Mouse (Mus musculus) layer of hippocampus, adult 6 months (tissue): ENCODE results near the gene Cebpe. TPM values are rescaled to one million over a fixed set of nuclear protein-coding genes. Genes with fewer than 3 reads are reported as not detected.

Experiments used
- long read RNA-seq, 2 experiments: library from polyadenylated mRNA; unstranded; transcript quantifications; one replicate each; pipeline ENCODE4 v2.0.0; 2019 to 2020
- polyA plus RNA-seq: library from polyadenylated mRNA; unstranded; fragments of <200 nt; fragmentation: Nextera tagmentation; gene quantifications from 2 replicates; pipeline ENCODE4 v1.2.3, GENCODE M21; 2021

Gene Cebpe
- not detected in 2 replicates for polyA plus RNA-seq
- long read RNA-seq, experiment 1: 0 reads
- long read RNA-seq, experiment 2: 0 reads

DNA sequence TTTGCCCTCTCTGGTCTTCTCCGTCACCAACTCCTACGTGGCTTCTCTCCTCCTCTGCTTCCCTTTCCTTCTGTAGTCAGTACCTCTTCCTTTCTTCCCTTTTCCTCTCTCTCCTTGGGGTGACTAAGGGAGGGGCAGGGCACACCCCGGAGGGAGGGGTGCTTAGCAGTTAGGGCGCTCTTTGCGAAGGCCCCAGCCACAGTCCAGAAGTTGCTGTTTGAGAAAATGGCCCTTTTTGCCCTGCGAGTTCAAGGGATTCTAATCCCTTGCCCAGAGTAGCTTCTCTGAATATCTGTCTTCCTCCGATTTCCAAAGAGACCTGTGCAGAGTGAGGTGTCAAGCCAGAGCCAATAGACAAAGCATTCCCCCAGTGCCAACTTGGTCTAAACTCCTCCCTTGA is at the start of gene Cebpe:
TSS of gene Cebpe (minus strand) at position 101 of the 400 bp plus-strand sequence.

DNA sequence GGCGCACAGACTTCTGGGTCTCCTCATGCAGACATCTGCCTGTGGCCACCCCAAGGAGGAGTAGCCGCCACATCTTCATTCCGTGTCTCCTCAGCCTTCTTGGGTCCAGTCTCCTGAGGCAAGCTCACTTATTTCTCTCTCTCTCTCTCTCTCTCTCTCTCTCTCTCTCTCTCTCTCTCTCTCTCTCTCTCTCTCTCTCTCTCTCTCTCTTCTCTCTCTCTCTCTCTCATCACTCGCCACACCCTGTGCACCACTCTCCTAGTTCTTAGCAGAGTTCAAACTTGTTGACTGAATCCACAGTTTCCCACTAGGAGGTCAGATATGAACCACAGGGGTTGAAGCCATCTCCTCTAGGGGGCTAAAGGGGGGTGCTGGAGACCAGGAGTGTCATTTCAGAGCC is 13.2 kb downstream of the Cebpe start, which contains the start of gene Gm29776:
TSS of gene Gm29776 (minus strand) at position 101 of the 400 bp plus-strand sequence.

DNA sequence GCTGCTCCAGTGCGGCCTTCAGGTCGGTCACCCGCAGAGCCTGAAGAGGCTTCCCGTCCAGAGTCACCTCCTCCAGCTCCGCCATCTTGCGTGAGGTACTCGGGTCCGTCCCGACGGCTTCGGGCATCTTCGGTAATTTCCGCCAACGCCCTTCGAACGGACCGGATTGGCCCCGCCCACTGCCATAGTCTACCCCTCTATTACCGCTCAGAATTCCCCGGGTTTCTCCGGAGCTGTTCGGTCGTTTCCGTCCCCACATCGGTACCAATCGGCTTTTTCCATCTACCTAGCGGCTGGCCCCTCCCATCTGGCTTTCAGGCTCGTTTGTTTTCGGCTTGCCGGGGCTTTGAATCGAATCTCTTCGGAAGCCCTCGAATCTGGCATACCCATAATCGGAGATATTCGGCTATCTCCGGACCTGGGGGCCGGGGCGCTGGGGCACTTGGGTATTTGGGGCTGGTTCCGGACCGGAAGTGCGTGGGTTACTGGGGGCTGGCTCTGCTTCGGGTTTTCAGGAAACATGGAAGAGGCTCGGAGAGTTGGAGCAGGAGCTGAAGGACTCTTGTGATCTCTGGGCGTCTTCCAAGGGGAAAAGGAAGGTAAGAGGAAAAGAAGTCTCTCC is 25.3 kb downstream of the Cebpe start, which contains the start of gene Acin1:
TSS of gene Acin1 (minus strand) at position 410 of the 622 bp plus-strand sequence.

DNA sequence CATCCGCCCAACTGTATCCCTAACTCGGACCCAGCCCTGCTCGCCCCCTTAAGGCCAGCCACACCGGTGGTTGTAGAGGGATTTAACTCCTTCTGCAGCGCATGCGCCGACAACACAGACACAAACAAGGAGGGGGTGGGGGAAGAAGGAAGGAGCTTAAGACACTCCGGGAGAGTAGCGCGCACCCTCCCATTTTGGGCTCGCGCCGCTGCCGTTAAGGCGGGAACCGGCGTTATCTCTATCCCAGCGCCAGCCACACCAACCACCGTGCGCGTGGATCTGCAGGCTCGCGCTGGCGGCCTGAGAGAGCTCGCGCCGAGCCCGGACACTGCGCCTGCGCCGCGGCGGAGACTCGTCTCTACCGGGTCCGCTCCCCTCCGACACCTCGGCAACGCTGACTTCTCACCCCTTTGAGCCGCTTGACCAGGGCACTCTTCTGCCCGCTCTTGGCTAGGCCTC is 25.9 kb downstream of the Cebpe start, which contains the start of gene 1700123O20Rik:
TSS of gene 1700123O20Rik (plus strand) at position 154 of the 459 bp plus-strand sequence.

Other genes with a start within 250 kb of the Cebpe start
- 15.3 and 18.7 TPM in 2 replicates for gene Lrp10, start 248.0 kb downstream of the Cebpe start, polyA plus RNA-seq
- 20.0 and 23.9 TPM in 2 replicates for gene Rem2, start 236.1 kb downstream of the Cebpe start, polyA plus RNA-seq
- gene Prmt5, start 194.6 kb downstream of the Cebpe start, polyA plus RNA-seq: 40.4 and 43.4 TPM in 2 replicates
- 4.4 and 5.7 TPM in 2 replicates for gene Haus4, start 157.6 kb downstream of the Cebpe start, polyA plus RNA-seq
- 0.75 and 0.79 TPM in 2 replicates for gene Ajuba, start 134.6 kb downstream of the Cebpe start, polyA plus RNA-seq
- 1.5 and 2.4 TPM in 2 replicates for gene 4931414P19Rik, start 106.2 kb downstream of the Cebpe start, polyA plus RNA-seq
- gene Psmb5, start 94.2 kb downstream of the Cebpe start, polyA plus RNA-seq: 695 and 703 TPM in 2 replicates
- 0.05 and 0.16 TPM in 2 replicates for gene Psmb11, start 90.7 kb downstream of the Cebpe start, polyA plus RNA-seq
- not detected in 2 replicates for gene Gm17606, start 71.2 kb downstream of the Cebpe start, polyA plus RNA-seq
- 0.85 and 1.1 TPM in 2 replicates for gene Cdh24, start 70.8 kb downstream of the Cebpe start, polyA plus RNA-seq
- 45.3 and 57.3 TPM in 2 replicates for gene 1700123O20Rik, start 26.0 kb downstream of the Cebpe start, polyA plus RNA-seq
- 33.5 and 35.4 TPM in 2 replicates for gene Acin1, start 25.2 kb downstream of the Cebpe start, polyA plus RNA-seq
- 0.05 TPM in 1 of 2 replicates, not detected in the other for gene Gm29776, start 13.3 kb downstream of the Cebpe start, polyA plus RNA-seq
- 24.6 and 27.1 TPM in 2 replicates for gene Slc7a8, start 69.8 kb upstream of the Cebpe start, polyA plus RNA-seq
- gene Rnf212b, start 102.0 kb upstream of the Cebpe start, polyA plus RNA-seq: not detected in 2 replicates
- 7.2 and 7.3 TPM in 2 replicates for gene Homez, start 158.8 kb upstream of the Cebpe start, polyA plus RNA-seq
- gene Ppp1r3e, start 165.4 kb upstream of the Cebpe start, polyA plus RNA-seq: 5.0 and 6.8 TPM in 2 replicates
- gene Bcl2l2, start 171.2 kb upstream of the Cebpe start, polyA plus RNA-seq: 5.8 TPM in 2 replicates
- gene Gm20521, start 171.3 kb upstream of the Cebpe start, polyA plus RNA-seq: not detected in 2 replicates
- 15.8 and 16.7 TPM in 2 replicates for gene Pabpn1, start 180.3 kb upstream of the Cebpe start, polyA plus RNA-seq
- 142 and 162 TPM in 2 replicates for gene Slc22a17, start 201.0 kb upstream of the Cebpe start, polyA plus RNA-seq
- gene Efs, start 214.0 kb upstream of the Cebpe start, polyA plus RNA-seq: 2.9 and 3.2 TPM in 2 replicates
- 0.35 and 0.73 TPM in 2 replicates for gene Il25, start 220.5 kb upstream of the Cebpe start, polyA plus RNA-seq
- 137 and 147 TPM in 2 replicates for gene Cmtm5, start 224.1 kb upstream of the Cebpe start, polyA plus RNA-seq